Mouse (Mus musculus) cerebellum, adult 2 months (tissue): ENCODE measurements around the gene Gm49486.

Experiments used
- CTCF ChIP-seq: fragments of 200-500 bp; IDR thresholded peaks from 2 replicates; pipeline ENCODE4 v1.5.1; 2011; ENCODE audit warnings: low read depth, mild to moderate bottlenecking, control low read depth, low read length, moderate library complexity, borderline replicate concordance; ENCODE audit not compliant: insufficient read depth
- POLR2A ChIP-seq: fragments of 200-500 bp; IDR thresholded peaks from 2 replicates; pipeline ENCODE4 v1.6.1; 2011; ENCODE audit warnings: low read length, control low read depth, borderline replicate concordance; ENCODE audit not compliant: insufficient read depth

GRCm38 (mm10) chr15:79195492-79195891 is 33.7 kb upstream of the Gm49486 start:
- TF ChIP-seq CTCF (no peak), POLR2A (no peak)
